Mouse (Mus musculus) kidney, adult 2 months (tissue): Measurements from ENCODE around the gene Kazn.

ENCODE experiments used
- CTCF ChIP-seq: fragments of 200-500 bp; conservative IDR thresholded peaks from 2 replicates; pipeline ENCODE4 v1.5.1; 2011; ENCODE audit warnings: low read depth, mild to moderate bottlenecking, control low read depth, low read length, moderate library complexity, mixed read lengths; ENCODE audit not compliant: insufficient read depth, insufficient read length
- POLR2A ChIP-seq: fragments of 200-500 bp; IDR thresholded peaks from one replicate; pipeline ENCODE4 v1.6.1; 2011; ENCODE audit warnings: low read depth, low read length, control low read depth

DNA sequence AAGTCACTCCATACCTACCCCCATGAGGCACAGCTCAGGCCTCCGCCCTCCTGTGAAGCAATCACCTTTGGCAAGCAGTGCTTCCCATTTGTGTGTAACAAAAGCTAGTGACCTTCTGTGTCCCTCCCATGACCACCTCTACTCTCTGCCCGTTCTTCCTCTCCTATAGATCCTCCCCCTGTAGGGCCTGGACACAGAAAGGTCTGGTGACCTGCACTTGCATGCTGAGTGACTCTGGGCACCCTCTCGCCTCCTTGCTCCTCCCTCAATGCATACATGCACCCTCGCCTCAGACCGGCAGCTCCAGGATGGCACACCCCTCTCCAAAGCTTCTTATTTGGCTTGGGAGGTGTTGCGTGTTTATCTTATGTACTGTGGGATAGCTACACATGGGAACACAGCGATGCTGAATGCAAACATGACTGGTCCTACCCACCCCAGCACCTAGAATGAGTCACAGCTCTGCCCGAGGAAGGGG is 176.1 kb downstream of the Kazn start:
- no peak for TF ChIP-seq POLR2A
- TF ChIP-seq CTCF = no peak
